Mouse (Mus musculus): ENCODE results near the gene Mst1r.
A peak's percentile ranks its signal among the peaks of the same experiment; 100 is the strongest.

Mst1r gene

DNA sequence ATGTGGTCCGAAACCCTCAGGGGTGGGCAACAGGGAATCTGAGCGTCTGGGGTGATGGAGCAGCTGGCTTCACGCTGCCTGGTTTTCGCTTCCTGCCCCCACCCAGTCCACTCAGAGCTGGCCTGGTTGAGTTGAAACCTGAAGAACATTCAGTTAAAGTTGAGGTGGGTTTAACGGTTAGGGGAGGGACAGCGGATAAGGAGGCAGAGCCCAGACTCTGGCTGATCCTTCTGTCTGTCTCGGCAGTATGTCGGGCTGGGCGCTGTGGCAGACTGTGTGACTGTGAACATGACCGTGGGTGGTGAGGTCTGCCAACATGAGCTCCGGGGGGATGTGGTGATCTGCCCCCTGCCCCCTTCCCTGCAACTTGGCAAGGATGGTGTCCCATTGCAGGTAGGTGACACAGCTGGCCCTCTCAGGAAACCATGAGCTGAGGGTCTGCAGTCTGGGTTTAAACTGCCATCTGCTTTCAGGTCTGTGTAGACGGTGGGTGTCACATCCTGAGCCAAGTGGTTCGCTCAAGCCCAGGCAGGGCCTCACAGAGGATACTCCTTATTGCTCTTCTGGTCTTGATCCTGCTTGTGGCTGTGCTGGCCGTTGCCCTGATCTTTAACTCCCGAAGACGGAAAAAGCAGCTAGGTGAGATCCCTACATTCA lies 8.2 kb downstream of the Mst1r start:
- DNase-seq (ENCODE audit: low read depth), result no peak

- DNase-seq (ENCODE audit: low read depth), result no peak
Observed at GRCm38 (mm10) chr9:107917895-107918608, 11.4 kb downstream of the Mst1r start.

- DNase-seq (ENCODE audit: low read depth), result no peak
Observed at GRCm38 (mm10) chr9:107918884-107919283, 12.2 kb downstream of the Mst1r start.

- no peak for DNase-seq (ENCODE audit: low read depth)
Observed at GRCm38 (mm10) chr9:107919441-107919840, 12.8 kb downstream of the Mst1r start.

GRCm38 (mm10) chr9:107923021-107923420 lies 16.3 kb downstream of the Mst1r start:
- peak; percentile 43 for DNase-seq (ENCODE audit: low read depth)

DNA sequence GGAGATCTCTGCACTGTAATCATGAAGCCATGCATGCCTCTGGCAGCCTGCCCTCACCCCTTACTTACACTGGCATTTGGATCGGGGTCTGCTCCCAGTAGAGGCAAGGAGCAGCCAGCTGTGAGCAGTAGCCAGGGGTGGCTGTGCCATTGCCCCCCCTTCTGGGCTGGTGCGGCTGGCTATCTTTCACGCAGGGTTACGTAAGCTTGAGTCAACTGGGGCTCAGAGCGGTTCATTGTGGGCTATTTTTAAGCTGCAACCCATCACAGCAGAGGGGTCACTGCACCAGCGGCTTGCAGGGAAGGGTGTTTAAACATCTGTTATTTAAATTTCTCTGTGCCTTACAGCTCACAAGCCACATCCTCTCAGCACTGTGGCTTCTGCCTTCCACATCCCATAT lies 17.3 kb downstream of the Mst1r start:
- no peak for DNase-seq (ENCODE audit: low read depth)

DNA sequence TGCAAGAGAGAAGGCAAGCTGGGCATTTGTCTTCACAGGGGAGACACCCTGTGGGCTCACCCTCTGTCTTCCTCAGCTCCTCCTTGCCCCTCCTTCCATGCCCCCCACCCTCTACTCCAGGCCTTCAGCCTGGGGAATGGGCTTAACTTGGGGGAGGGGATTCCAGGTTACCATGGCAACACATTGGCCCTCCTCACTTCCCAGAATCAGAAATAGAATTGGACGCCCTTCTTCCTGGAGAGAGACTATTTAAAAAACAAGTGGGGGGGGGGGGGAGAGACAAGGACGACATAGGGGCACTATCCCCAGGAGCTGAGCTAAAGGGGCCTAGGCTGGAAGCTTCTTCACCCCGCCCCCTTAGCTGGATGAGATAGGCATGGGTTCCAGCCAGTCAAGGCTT lies 18.6 kb downstream of the Mst1r start:
- DNase-seq (ENCODE audit: low read depth), result no peak

DNA sequence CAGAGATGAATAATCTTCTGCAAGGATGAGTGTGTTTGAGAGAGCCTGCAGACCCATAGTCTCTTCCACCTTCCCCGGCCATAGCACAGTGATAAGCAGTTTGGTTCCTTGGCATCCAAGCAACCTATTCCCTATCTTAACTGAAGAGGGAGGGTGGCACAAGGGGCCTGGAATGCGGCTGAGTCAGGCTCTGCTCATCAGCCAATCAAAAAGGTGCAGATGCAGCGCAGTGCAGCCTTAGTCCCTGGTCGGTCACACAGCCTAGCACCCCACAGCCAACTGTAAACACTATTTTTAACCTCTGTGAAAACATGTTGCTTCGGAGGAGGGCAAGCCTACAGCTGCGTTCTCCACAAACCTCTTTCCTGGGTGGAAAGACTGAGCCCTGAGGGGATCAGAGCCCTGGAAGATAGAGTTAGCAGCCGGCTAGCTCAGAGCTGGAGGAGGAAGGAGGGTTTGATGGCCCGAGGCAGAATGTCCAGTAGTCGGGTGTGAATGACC lies 20.3 kb downstream of the Mst1r start:
- no peak for DNase-seq (ENCODE audit: low read depth)

- DNase-seq (ENCODE audit: low read depth), result no peak
Observed at GRCm38 (mm10) chr9:107927749-107928148, 21.1 kb downstream of the Mst1r start.

DNA sequence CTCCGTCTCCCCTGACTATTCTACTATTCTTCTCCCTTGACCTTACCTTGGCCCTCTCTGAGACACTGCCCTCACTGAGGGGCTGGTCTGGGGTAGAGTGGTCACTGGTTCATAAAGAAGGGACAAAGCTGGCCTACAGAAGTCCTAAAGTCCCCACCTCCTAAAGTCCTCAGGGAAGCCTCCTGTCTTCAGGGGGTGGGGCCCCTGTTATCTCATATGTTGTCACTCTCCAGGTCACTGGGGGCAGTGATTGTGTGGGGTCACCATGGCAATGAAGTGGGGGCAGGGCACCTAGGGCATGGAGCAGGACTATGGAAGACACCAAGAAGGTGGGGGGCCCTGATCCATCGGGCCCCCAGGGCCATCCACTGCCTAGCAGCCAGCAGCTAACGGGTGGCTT lies 21.5 kb downstream of the Mst1r start, which contains the start of gene Actl11:
Gene Actl11 (plus strand): TSS at position 301 of the 400 bp plus-strand sequence.
- DNase-seq (ENCODE audit: low read depth), result no peak

GRCm38 (mm10) chr9:107932221-107932620 lies 25.5 kb downstream of the Mst1r start:
- no peak for DNase-seq (ENCODE audit: low read depth)

- no peak for DNase-seq (ENCODE audit: low read depth)
Observed at GRCm38 (mm10) chr9:107934146-107934545, 27.5 kb downstream of the Mst1r start.

- DNase-seq (ENCODE audit: low read depth), result no peak
Observed at GRCm38 (mm10) chr9:107935374-107935773, 28.7 kb downstream of the Mst1r start, which contains the start of gene Camkv. TSS of gene Camkv (plus strand) at chr9:107935674.

DNA sequence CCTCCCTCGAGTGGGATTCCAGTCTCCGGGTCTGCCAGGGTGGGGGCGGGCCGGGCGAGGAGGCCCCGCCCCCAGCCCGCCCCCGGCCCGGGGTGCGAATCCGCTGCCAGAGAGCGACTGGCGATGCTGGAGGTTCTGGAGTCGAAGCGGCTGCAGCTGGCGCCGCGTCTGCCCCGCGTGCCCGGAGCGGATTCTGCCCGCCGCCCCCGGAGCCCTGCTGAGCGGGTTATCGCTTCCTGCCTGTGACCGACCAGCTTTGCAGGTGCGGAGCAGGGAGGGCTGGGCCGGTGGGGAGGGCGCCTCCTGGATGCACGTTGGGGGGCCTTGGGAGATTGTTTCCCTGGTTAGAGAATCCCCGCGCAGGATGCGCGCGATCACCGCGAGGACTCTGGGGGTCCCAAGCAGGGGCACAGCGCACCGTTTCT lies 29.1 kb downstream of the Mst1r start:
- DNase-seq (ENCODE audit: low read depth), result no peak

DNA sequence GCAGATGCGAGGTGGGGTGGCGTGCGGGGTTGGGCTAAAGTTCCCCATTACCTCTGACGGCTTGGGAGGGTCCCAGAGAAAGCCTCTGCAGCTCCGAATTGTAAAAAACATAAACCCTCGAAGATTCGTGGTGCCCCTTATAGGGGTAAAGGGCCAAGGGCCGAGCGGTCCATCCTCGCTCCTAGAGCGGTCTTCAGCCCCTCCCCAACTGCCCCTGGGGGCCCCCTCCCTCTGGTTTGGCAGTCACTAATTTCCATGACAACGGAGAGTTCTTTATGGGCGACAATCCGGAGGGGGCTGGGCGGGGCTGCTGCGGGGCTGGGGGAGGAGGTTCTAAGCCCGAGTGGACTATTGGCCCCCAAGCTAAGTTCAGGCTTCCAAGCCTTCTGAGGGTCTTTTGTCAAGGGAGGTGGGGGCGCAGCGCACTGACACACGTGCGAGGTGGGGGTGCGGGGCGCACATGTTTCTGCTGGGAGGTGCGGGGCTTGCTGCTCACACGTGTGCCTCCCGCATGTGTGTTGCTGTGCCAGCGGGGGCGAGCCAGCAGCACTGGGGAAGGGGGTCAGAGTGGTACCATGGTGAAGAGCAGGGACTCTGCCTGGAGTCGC lies 29.6 kb downstream of the Mst1r start:
- no peak for DNase-seq (ENCODE audit: low read depth)

DNA sequence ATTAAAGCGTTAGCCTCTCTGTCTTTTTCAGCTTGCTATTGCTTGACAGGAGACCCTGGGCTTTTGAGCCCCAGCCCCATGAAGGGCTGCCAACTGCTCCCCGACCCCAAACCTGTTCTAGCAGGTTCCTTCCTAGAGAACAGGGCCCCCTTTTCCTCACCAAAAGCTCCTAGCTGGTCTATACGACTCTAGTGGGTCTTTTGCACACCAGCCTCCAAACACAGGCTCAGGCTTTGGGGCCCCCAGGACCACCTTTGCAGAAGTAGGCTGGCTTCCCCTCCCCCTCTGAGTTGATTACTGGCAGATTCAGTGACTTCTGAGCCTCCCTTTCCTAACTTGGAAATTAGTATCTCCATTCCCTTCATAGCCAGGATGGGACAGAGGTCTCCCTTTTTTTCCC lies 30.2 kb downstream of the Mst1r start:
- DNase-seq (ENCODE audit: low read depth), result no peak

GRCm38 (mm10) chr9:107947241-107948194 lies 40.8 kb downstream of the Mst1r start:
- DNase-seq (ENCODE audit: low read depth), result no peak

- no peak for DNase-seq (ENCODE audit: low read depth)
Observed at GRCm38 (mm10) chr9:107949184-107949921, 42.7 kb downstream of the Mst1r start.

DNA sequence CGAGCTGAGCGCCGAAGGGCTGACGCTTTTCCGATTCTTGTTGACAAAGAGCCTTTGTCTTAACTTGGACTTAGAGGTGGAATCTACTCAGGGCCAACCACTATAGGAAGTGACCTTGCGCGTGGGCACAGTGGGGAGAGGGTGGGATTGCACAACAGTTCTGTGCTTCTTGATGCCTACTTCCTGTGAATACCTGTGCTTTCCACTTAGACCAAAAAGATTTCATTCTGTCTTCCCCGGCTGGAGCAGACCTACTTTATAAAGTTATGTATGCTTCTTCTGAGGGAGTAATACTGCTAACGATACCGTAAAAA lies 43.2 kb downstream of the Mst1r start, which contains the start of gene Traip:
Gene Traip (plus strand): TSS at position 215 of the 314 bp plus-strand sequence.
- DNase-seq (ENCODE audit: low read depth), result no peak

DNA sequence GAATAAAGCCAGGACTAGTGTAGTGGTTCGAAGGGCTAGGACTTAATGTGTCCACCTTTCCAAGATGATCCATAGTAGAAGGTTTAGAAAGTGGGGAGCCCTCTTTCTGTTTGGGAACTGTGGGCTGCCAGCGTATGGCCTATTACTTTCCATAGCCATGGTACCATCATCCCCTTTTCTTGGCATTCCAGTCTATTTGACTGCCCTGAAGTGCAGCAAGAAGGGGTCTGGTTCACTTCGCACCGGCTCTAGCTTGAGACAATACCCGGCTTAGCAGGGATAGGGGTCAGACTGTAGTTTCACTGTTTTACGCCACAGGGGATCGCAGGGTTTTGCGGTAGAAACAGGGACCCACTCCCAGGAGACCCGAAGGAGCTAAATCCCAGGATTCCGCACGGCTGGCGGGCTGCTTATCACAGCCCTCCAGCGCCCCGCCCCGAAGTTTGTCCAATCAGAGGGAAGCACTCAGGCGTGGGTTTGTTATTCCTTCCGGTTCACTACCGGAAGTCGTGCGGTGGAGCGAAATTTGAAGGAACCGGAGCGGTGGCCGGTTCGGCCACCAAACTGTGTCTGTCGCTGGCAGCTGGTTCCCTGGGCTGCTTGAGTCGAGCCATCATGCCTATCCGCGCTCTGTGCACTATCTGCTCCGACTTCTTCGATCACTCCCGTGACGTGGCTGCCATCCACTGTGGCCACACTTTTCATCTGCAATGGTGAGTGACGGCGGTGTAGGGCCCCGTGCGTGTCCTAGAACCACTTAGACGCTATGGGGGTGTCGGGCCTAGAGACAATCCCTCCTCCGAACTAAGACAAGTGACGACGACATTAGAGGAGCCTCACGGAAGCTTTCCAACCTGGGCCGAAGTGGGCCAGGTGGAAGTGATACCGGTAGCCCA lies 44.0 kb downstream of the Mst1r start:
- peak; percentile 88 for DNase-seq (ENCODE audit: low read depth)
